Mouse (Mus musculus) lung, embryonic 15.5 days (tissue): Measurements from ENCODE around the gene Msrb3. TPM values are rescaled to one million over a fixed set of nuclear protein-coding genes. Genes with fewer than 3 reads are reported as not detected.

Experiments used
- ATAC-seq: fragments of 200-750 bp; cut with Nextera tagmentation; 2 replicates; pipeline ENCODE4 v1.8.0; 2017; ENCODE audit warnings: moderate number of reproducible peaks, borderline replicate concordance; ENCODE audit not compliant: low FRiP score, low TSS enrichment; ENCODE audit errors: extremely low read depth
- H3K27ac ChIP-seq: fragments of 300-500 bp; sonication (generic); 2 replicates; pipeline ENCODE4 v1.5.1; 2015; ENCODE audit warnings: moderate library complexity, mild to moderate bottlenecking, inconsistent platforms
- H3K27me3 ChIP-seq: fragments of 300-500 bp; sonication (generic); 2 replicates; pipeline ENCODE4 v1.6.1; 2015; ENCODE audit warnings: inconsistent platforms
- H3K36me3 ChIP-seq: fragments of 300-500 bp; sonication (generic); 2 replicates; pipeline ENCODE4 v1.6.1; 2015; ENCODE audit warnings: inconsistent platforms
- H3K4me1 ChIP-seq: fragments of 300-500 bp; sonication (generic); 2 replicates; pipeline ENCODE4 v1.6.1; 2015; ENCODE audit warnings: inconsistent platforms
- H3K4me2 ChIP-seq: fragments of 300-500 bp; sonication (generic); 2 replicates; pipeline ENCODE4 v1.6.1; 2015; ENCODE audit warnings: inconsistent platforms, mild to moderate bottlenecking, moderate library complexity
- H3K4me3 ChIP-seq: fragments of 300-500 bp; sonication (generic); 2 replicates; pipeline ENCODE4 v1.5.1; 2015; ENCODE audit warnings: mild to moderate bottlenecking, inconsistent platforms
- H3K9ac ChIP-seq: fragments of 300-500 bp; sonication (generic); 2 replicates; pipeline ENCODE4 v1.6.1; 2015; ENCODE audit warnings: inconsistent platforms
- H3K9me3 ChIP-seq: fragments of 300-500 bp; sonication (generic); 2 replicates; pipeline ENCODE4 v1.6.1; 2016; ENCODE audit warnings: inconsistent platforms
- WGBS: fragments of 180-500 bp; shearing (Covaris S2); methylation state at CpG from one replicate; pipeline ENCODE4 v1.1.7; 2015; 5-methylcytosine and 5-hydroxymethylcytosine counted together
- polyA plus RNA-seq: library from polyadenylated mRNA; unstranded; fragments of >200 nt; fragmentation: Nextera tagmentation; extraction: Ambion mirVana; gene quantifications from 2 replicates; pipeline ENCODE4 v1.2.1, GENCODE M21; 2015

Gene Msrb3
- 15.3 and 15.8 TPM in 2 replicates for polyA plus RNA-seq

DNA sequence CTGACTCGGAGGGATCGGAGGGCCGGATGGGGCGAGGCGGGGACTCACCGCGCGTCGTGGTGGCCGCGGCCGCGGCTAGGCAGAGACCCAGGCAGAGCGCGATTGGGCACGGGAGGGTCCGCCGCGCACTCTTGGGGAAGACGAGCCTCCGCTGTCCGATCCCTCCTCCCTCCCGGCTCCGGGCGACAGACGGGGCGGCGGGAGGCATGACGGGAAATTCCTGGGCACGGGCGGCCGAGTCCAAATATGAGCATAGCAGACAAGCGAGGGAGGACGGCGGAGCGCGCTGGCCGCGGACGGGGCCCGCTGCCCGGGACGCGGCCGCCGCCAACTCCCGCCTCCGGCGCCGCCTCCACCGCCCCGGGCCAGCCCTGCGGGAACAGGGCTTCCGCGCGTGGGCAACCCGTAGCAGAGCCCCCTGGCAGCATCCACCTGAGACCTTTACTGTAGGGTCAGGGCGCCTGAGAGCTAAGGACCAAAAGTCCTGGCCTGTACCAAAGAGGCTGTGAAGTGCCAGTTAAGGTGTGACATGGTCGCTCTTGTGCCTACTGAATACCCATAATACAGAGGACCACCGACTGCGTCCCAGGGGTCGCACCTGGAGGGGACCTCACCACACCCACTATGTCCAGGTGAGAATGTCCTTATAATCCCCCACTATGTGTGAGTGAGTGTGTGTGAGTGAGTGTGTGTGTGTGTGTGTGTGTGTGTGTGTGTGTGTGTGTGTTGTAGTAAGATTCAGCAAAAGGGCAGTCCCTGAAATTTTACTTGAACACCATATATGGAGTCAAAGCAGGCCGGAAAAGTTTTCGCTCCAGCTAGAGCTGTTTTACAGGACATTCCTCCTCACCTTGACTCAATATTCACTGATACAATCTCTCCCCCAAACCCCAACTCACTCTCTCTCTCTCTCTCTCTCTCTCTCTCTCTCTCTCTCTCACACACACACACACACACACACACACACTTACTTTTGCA lies at the start of gene Msrb3:
Gene Msrb3, minus strand, starts transcription at position 317 of the 978 bp plus-strand sequence.
- Histone ChIP-seq H3K4me2 (peak within 1 kb of the TSS; percentile 89), H3K27ac (peak within 1 kb of the TSS; percentile 80), H3K4me1 (peaks cover 55% of the 10 kb centered on the region), H3K9ac (peak within 1 kb of the TSS; percentile 71), H3K36me3 (no peaks in the 10 kb centered on the region), H3K27me3 (no peaks in the 10 kb centered on the region), H3K9me3 (no peaks in the 10 kb centered on the region), H3K4me3 (peak within 1 kb of the TSS; percentile 68)
- WGBS, result 2% methylated on average over 54 of the region's 64 CpGs
- ATAC-seq, result peak; percentile 70

DNA sequence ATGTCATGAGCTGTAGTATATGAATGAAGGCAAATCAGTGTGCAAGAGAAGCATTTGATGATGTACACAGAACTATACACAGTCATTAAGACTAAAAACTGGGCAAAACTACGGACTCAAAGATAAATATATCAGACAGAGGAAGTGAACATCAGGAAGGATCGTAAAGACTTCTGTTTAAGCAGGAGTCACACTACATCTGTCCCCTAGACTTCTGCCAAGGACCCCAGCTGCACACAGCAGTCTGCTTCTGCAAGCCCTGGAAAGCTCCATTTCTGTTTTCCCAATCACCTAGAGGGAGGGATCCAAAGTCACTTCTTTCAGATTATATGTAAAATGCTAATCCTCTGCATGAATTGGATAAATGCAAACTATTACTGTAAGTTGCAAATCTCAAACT lies 49.6 kb upstream of the Msrb3 start:
- WGBS, result 36% methylated on average over 2 of the region's 2 CpGs
- no peak overlapping the region for H3K4me3 ChIP-seq
- no peaks in the 10 kb centered on the region for H3K27me3 ChIP-seq
- H3K4me1 ChIP-seq, result peaks cover 9% of the 10 kb centered on the region
- H3K9ac ChIP-seq, result no peak overlapping the region
- H3K27ac ChIP-seq, result no peak overlapping the region
- H3K4me2 ChIP-seq, result no peak overlapping the region
- no peaks in the 10 kb centered on the region for H3K9me3 ChIP-seq
- 0 out of 2 replicates have a peak, but pooled peaks cover 3% of the 10 kb centered on the region for H3K36me3 ChIP-seq
- no peak for ATAC-seq

DNA sequence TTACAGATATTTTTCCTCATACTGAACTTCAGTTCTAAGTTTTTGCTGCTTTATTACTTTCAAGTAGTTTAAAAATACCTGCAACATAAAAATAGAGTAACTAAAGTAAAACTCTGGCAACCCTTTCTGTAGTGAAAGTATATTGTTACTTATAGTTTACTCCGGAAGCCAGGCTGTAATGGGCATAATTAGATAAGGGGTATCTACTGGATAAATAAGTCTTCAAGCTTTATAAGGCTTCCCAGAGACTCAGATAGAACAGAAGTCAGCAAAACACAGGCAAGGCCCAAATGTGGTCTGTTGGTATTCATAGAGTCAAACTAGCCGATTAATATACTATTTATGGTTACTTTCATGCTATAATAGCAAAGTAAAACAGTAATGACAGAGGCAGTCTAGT lies 48.9 kb upstream of the Msrb3 start:
- Histone ChIP-seq H3K4me1 (peaks cover 7% of the 10 kb centered on the region), H3K27me3 (no peaks in the 10 kb centered on the region), H3K27ac (no peak overlapping the region), H3K36me3 (0 out of 2 replicates have a peak, but pooled peaks cover 3% of the 10 kb centered on the region), H3K4me2 (no peak overlapping the region), H3K9ac (no peak overlapping the region), H3K9me3 (no peaks in the 10 kb centered on the region), H3K4me3 (no peak overlapping the region)
- ATAC-seq, result no peak
- WGBS, result 81% methylated on average over 2 of the region's 2 CpGs

DNA sequence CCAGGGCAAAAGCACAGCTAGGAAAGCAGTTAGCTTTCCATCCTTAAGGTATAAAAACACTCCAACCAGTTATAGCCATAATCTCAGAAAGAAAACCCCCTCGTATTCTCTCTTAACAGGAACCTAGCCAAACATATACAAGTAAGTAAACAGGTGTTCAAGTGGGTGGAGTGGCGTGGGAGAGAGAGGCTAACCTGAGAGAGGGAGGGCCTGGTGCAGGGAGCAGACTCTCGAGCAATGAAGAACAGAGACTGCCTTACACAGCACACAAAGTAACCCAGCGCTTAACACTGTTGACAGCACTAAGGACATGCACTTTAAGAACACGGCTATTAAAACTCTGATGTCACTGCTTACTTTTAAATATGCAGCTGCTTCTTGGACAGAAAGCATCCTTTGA lies 47.9 kb upstream of the Msrb3 start:
- Histone ChIP-seq H3K9me3 (no peaks in the 10 kb centered on the region), H3K27me3 (no peaks in the 10 kb centered on the region), H3K36me3 (0 out of 2 replicates have a peak, but pooled peaks cover 3% of the 10 kb centered on the region), H3K4me3 (no peak overlapping the region), H3K4me2 (no peak overlapping the region), H3K4me1 (peaks cover 3% of the 10 kb centered on the region; the same call in 1 of the 2 replicates), H3K9ac (no peak overlapping the region), H3K27ac (no peak overlapping the region)
- WGBS, result 57% methylated on average over 5 of the region's 5 CpGs
- ATAC-seq, result no peak

DNA sequence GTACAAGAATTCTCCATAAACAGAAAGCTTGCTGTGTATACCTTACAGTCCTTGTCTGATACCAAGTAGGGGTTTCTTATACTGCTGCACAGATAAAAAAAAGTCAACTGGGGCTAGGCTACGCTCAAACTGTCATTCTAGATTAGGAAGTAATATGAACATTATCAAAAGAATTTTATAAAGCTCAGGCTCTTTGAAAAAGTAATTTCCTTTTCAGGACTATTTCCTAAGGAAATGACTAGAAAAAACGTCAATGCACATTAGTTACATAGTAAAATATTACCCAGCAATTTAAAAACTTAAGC lies 40.0 kb upstream of the Msrb3 start:
- H3K4me2 ChIP-seq, result no peak overlapping the region
- no peaks in the 10 kb centered on the region for H3K27me3 ChIP-seq
- H3K4me3 ChIP-seq, result no peak overlapping the region
- 75% methylated on average over 2 of the region's 2 CpGs for WGBS
- no peak overlapping the region for H3K9ac ChIP-seq
- ATAC-seq, result no peak
- H3K27ac ChIP-seq, result no peak overlapping the region
- H3K36me3 ChIP-seq, result no peaks in the 10 kb centered on the region
- no peaks in the 10 kb centered on the region for H3K9me3 ChIP-seq
- H3K4me1 ChIP-seq, result 0 out of 2 replicates have a peak, but pooled peaks cover 4% of the 10 kb centered on the region

DNA sequence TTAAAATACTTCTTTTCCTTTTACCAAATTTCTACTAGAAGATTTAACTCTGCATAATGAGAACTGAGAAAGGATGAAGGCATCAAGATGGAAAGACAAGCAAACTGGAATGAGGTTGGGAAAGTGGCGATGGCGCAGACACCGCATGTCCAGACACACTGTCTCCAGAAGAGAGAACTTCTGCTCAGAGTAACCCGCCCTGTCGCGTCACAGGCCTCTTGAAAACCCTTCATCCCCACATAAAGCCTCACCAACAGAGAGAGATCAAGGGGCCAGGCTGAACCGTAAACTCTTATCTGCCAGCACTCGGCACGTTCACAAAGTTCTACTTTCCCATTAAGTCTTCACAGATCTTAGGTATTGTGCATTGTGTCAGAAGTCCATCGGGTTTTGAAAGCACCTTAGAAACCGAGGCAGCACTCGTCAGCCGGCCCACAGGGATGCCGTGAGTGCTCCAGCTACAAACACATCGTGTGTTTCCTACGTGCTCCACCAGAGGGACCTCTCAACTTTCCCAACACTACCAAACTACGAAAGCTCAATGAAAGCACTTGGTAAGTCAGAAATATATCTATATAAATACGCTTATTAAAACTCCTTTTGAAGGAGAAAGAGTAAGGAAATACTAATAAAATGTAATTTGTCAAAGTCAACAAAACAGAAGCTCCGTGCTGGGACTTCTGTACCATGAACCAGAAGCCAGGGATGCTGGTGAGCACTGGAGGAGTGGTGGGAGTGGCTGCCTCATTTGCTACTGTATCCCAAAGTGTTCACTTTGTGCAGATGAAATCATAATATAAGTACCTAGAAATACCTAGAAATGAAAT lies 39.4 kb upstream of the Msrb3 start:
- Histone ChIP-seq H3K4me2 (no peak overlapping the region), H3K27me3 (no peaks in the 10 kb centered on the region), H3K9me3 (no peaks in the 10 kb centered on the region), H3K27ac (no peak overlapping the region), H3K36me3 (no peaks in the 10 kb centered on the region), H3K4me1 (0 out of 2 replicates have a peak, but pooled peaks cover 4% of the 10 kb centered on the region), H3K9ac (no peak overlapping the region), H3K4me3 (no peak overlapping the region)
- 36% methylated on average over 19 of the region's 19 CpGs for WGBS
- no peak for ATAC-seq

DNA sequence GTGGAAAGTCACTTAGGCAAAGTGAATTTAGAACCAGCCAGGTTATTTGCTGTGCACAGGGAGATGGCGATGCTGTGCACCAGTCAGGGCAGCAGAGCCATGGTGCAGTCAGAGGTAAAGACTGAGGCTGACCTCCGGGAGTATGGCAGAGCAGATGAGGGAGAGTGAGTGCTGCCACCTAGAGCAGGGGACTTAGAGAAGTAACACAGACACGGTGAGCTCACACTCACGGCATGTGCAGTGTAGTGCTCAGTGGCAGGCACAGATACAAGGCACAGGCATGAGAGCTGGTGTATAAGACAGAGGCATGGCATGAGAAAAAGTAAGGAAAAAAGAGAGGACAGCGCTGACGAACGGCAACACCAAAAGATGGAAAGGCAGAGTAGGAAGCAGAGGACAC lies 30.6 kb upstream of the Msrb3 start:
- Histone ChIP-seq H3K27ac (no peak overlapping the region), H3K9me3 (no peaks in the 10 kb centered on the region), H3K27me3 (no peaks in the 10 kb centered on the region), H3K36me3 (peaks cover 26% of the 10 kb centered on the region), H3K9ac (no peak overlapping the region), H3K4me2 (no peak overlapping the region), H3K4me1 (no peaks in the 10 kb centered on the region), H3K4me3 (no peak overlapping the region)
- no peak for ATAC-seq
- WGBS, result 79% methylated on average over 7 of the region's 7 CpGs

DNA sequence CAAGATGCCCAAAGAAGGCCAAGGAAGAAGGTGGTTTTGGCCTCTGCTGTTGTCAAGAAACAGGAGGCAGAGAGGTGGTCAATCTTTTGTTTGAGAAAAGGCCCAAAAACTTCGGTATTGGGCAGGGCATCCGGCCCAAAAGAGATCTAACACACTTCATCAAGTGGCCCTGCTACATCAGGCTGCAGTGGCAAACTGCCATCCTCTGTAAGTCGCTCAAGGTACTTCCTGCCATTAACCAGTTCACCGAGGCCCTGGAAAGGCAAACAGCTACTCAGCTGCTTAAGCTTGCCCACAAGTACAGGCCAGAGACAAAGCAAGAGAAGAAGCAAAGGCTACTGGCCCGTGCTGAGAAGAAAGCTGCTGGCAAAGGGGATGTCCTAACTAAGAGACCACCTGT lies 29.3 kb upstream of the Msrb3 start:
- Histone ChIP-seq H3K36me3 (peaks cover 26% of the 10 kb centered on the region), H3K9me3 (no peaks in the 10 kb centered on the region), H3K4me2 (no peak overlapping the region), H3K9ac (no peak overlapping the region), H3K4me1 (no peaks in the 10 kb centered on the region), H3K27me3 (no peaks in the 10 kb centered on the region), H3K27ac (no peak overlapping the region), H3K4me3 (no peak overlapping the region)
- 53% methylated on average over 5 of the region's 5 CpGs for WGBS
- ATAC-seq, result no peak

DNA sequence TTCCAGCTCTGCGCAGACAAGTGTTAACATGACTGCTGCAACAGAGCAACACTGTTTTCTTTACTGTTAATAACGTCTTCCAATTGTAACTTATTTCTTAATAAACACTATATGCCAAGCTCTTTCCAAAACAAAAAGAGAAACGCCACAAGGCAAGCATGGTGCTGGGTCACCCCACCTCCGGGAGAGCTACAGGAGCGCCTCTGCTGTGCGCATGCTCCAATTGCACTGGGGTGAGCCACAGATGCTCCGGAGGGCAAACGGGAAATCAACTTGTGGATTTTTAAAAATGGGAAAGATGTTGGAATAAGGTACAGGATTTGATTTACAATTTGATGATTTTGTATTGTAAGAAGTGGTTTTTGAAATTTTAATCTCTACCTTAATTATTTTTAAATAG lies 27.3 kb upstream of the Msrb3 start:
- WGBS, result 90% methylated on average over 8 of the region's 8 CpGs
- ATAC-seq, result no peak
- no peaks in the 10 kb centered on the region for H3K4me1 ChIP-seq
- no peak overlapping the region for H3K9ac ChIP-seq
- H3K4me2 ChIP-seq, result no peak overlapping the region
- H3K4me3 ChIP-seq, result no peak overlapping the region
- no peaks in the 10 kb centered on the region for H3K27me3 ChIP-seq
- no peaks in the 10 kb centered on the region for H3K9me3 ChIP-seq
- peaks cover 21% of the 10 kb centered on the region for H3K36me3 ChIP-seq
- no peak overlapping the region for H3K27ac ChIP-seq

DNA sequence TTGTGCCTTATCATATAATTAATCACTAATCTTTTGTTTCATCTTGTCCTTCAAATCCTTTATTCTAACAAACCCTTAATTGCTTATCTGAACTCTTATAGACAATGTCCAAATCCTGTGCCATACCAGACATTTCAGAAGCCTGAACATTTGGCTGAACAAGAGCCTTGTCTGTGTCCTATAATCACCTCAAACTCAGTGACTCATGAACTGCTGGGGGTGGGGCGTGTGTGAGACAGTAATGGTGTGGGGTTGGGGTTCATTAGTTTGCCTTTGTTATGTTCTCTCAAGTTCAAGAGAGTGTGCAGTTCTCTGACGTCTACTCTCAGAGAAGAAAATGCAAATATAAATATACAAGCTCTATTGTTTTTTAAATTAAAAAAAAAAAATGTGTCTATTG lies 22.6 kb upstream of the Msrb3 start:
- 58% methylated on average over 2 of the region's 2 CpGs for WGBS

DNA sequence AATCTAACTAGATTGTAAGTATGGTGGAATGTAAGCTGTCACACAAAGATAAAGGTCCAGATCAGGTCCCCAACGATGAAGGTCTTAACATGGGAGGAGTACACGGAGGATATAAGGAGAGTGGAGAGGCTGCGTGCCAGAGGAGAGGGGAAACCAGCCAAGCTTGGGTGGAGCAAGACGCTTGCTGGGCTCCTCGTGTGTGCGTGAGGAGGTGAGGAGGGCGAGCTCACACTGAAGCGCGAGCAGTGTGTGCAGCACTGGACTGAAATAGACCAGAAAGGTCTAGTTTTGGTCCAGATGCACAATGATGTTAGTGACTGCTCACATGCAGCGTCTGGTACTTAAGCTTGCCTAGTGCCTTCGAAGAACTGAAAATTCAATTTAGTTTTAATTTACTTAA lies 21.7 kb upstream of the Msrb3 start:
- H3K27me3 ChIP-seq, result no peaks in the 10 kb centered on the region
- no peak overlapping the region for H3K9ac ChIP-seq
- H3K4me1 ChIP-seq, result peaks cover 2% of the 10 kb centered on the region; the same call in 1 of the 2 replicates
- H3K4me3 ChIP-seq, result no peak overlapping the region
- H3K27ac ChIP-seq, result no peak overlapping the region
- H3K9me3 ChIP-seq, result no peaks in the 10 kb centered on the region
- H3K4me2 ChIP-seq, result no peak overlapping the region
- no peak for ATAC-seq
- peaks cover 13% of the 10 kb centered on the region for H3K36me3 ChIP-seq
- whole genome bisulfite sequencing, result 71% methylated on average over 11 of the region's 11 CpGs

More for the DNA sequence above, 22.6 kb upstream of the Msrb3 start:
- Histone ChIP-seq H3K9ac (no peak overlapping the region), H3K4me1 (no peaks in the 10 kb centered on the region), H3K4me2 (no peak overlapping the region), H3K4me3 (no peak overlapping the region), H3K9me3 (no peaks in the 10 kb centered on the region), H3K36me3 (peaks cover 19% of the 10 kb centered on the region), H3K27me3 (no peaks in the 10 kb centered on the region), H3K27ac (no peak overlapping the region)
- ATAC-seq, result no peak

DNA sequence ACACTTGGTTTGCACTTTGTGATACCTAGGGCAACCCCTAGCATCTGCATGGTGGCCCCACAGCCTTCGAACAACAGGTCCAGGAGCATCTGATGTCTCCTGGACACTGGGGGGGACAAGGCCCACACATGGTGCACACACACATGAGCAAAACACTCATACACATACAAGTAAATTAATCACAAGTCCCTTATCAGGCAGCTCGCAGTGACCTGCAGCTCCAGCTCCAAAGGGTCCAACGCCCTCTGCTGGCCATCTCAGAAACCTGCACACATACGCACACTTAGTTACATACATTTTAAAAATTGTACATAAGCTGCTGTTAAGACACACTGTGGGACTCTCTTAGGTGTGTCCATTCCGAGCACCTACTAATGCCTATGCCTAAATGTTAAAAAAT lies 17.3 kb upstream of the Msrb3 start:
- 0 out of 2 replicates have a peak, but pooled peaks cover 7% of the 10 kb centered on the region for H3K36me3 ChIP-seq
- H3K4me1 ChIP-seq, result peaks cover 7% of the 10 kb centered on the region; the same call in 1 of the 2 replicates
- no peak for ATAC-seq
- H3K27me3 ChIP-seq, result no peaks in the 10 kb centered on the region
- H3K27ac ChIP-seq, result no peak overlapping the region
- no peak overlapping the region for H3K9ac ChIP-seq
- 85% methylated on average over 5 of the region's 5 CpGs for WGBS
- H3K9me3 ChIP-seq, result no peaks in the 10 kb centered on the region
- no peak overlapping the region for H3K4me3 ChIP-seq
- H3K4me2 ChIP-seq, result no peak overlapping the region
